Mouse (Mus musculus) heart, embryonic 10.5 days (tissue): ENCODE measurements around the gene Ncoa1. TPM values are rescaled to one million over a fixed set of nuclear protein-coding genes. Genes with fewer than 3 reads are reported as not detected.

ENCODE experiments used
- DNase-seq: peaks from one replicate; pipeline ENCODE4 v3.0.0-alpha.2; 2017; ENCODE audit warnings: low spot score
- H3K27ac ChIP-seq: fragments of 300-500 bp; sonication (generic); 2 replicates; pipeline ENCODE4 v1.5.1; 2016; ENCODE audit warnings: mild to moderate bottlenecking
- H3K27me3 ChIP-seq: fragments of 300-500 bp; sonication (generic); 2 replicates; pipeline ENCODE4 v1.6.1; 2016; ENCODE audit warnings: mild to moderate bottlenecking; ENCODE audit not compliant: poor library complexity, insufficient read depth, severe bottlenecking
- H3K36me3 ChIP-seq: fragments of 300-500 bp; sonication (generic); 2 replicates; pipeline ENCODE4 v1.6.1; 2016; ENCODE audit warnings: mild to moderate bottlenecking, moderate library complexity
- H3K4me1 ChIP-seq: fragments of 300-500 bp; sonication (generic); 2 replicates; pipeline ENCODE4 v1.6.1; 2016; ENCODE audit warnings: mild to moderate bottlenecking
- H3K4me3 ChIP-seq: fragments of 300-500 bp; sonication (generic); 2 replicates; pipeline ENCODE4 v1.5.1; 2016; ENCODE audit warnings: mild to moderate bottlenecking, moderate library complexity
- H3K9me3 ChIP-seq: fragments of 300-500 bp; sonication (generic); 2 replicates; pipeline ENCODE4 v1.6.1; 2016; ENCODE audit warnings: mild to moderate bottlenecking, moderate library complexity
- WGBS: fragments of 180-500 bp; shearing (Covaris S2); methylation state at CpG from one replicate; pipeline ENCODE4 v1.1.7; 2016; 5-methylcytosine and 5-hydroxymethylcytosine counted together
- polyA plus RNA-seq: library from polyadenylated mRNA; unstranded; fragments of >200 nt; fragmentation: Nextera tagmentation; extraction: Ambion mirVana; gene quantifications from 2 replicates; pipeline ENCODE4 v1.2.1, GENCODE M21; 2016

The Ncoa1 gene
- polyA plus RNA-seq, 1 experiment from 2014 or later, result 4.1 TPM

GRCm38 (mm10) chr12:4417626-4418263 lies 59.2 kb downstream of the Ncoa1 start:
- DNase-seq, result no peak
- Histone ChIP-seq H3K36me3 (no peaks in the 10 kb centered on the region), H3K9me3 (no peaks in the 10 kb centered on the region), H3K4me1 (no peaks in the 10 kb centered on the region), H3K4me3 (no peak overlapping the region), H3K27me3 (no peaks in the 10 kb centered on the region), H3K27ac (no peak overlapping the region)
- 85% methylated on average over 3 of the region's 3 CpGs for WGBS

- no peaks in the 10 kb centered on the region for H3K4me1 ChIP-seq
- DNase-seq, result no peak
- H3K9me3 ChIP-seq, result no peaks in the 10 kb centered on the region
- no peak overlapping the region for H3K4me3 ChIP-seq
- H3K36me3 ChIP-seq, result no peaks in the 10 kb centered on the region
- WGBS, result 73% methylated on average over 2 of the region's 2 CpGs
- H3K27ac ChIP-seq, result no peak overlapping the region
- H3K27me3 ChIP-seq, result no peaks in the 10 kb centered on the region
Observed at GRCm38 (mm10) chr12:4407085-4407484, 69.9 kb downstream of the Ncoa1 start.

DNA sequence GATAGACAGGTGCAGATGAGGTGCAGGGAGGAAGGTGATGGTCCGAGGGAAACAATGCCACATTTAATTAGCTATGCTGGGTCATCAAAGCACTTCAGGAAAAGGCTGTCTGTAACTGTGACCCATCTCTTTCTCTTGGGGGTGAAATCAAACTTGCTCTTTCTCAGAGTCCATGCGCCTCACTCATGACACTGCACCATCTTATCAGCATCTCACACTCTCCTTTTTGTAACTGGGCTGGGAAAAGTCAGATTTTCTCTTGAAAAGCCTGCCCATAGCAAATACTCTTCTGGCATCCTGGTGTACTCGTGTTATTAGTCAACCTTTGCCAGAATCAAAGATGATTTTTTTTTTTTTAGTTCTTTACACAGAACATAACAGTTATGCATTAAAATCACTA lies 70.8 kb downstream of the Ncoa1 start:
- H3K27ac ChIP-seq, result no peak overlapping the region
- H3K4me1 ChIP-seq, result no peaks in the 10 kb centered on the region
- WGBS, result 75% methylated on average over 3 of the region's 3 CpGs
- no peaks in the 10 kb centered on the region for H3K36me3 ChIP-seq
- no peak for DNase-seq
- H3K9me3 ChIP-seq, result no peaks in the 10 kb centered on the region
- no peak overlapping the region for H3K4me3 ChIP-seq
- H3K27me3 ChIP-seq, result no peaks in the 10 kb centered on the region

- H3K27ac ChIP-seq, result no peak overlapping the region
- no peaks in the 10 kb centered on the region for H3K4me1 ChIP-seq
- H3K36me3 ChIP-seq, result no peaks in the 10 kb centered on the region
- H3K4me3 ChIP-seq, result no peak overlapping the region
- H3K27me3 ChIP-seq, result no peaks in the 10 kb centered on the region
- no peak for DNase-seq
- 64% methylated on average over 4 of the region's 4 CpGs for WGBS
- H3K9me3 ChIP-seq, result no peaks in the 10 kb centered on the region
Observed at GRCm38 (mm10) chr12:4403206-4403605, 73.8 kb downstream of the Ncoa1 start.

- no peak overlapping the region for H3K27ac ChIP-seq
- no peak for DNase-seq
- 77% methylated on average over 7 of the region's 7 CpGs for WGBS
- H3K9me3 ChIP-seq, result no peaks in the 10 kb centered on the region
- H3K4me3 ChIP-seq, result no peak overlapping the region
- H3K27me3 ChIP-seq, result no peaks in the 10 kb centered on the region
- H3K36me3 ChIP-seq, result no peaks in the 10 kb centered on the region
- peaks cover 3% of the 10 kb centered on the region; the same call in 1 of the 2 replicates for H3K4me1 ChIP-seq
Observed at GRCm38 (mm10) chr12:4396221-4396620, 80.8 kb downstream of the Ncoa1 start.

DNA sequence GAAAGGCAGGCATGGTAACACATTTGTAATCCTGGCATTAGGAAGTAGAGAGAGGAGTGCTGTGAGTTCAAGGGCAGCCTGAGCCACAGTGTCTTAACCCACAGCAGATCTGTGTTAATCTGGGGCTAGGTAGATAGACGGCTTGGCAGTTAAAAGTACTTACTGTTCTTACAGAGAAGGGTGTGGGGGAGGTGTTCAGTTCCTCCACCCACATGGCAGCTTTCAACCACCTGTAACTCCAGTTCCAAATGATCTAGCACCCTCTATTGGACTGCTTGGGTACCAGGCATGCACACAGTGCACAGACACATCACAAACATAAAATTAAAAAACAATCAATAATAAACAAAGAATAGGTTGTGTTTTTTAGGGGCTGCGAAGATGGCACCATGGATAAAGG lies 84.4 kb downstream of the Ncoa1 start:
- H3K27me3 ChIP-seq, result no peaks in the 10 kb centered on the region
- no peak for DNase-seq
- H3K27ac ChIP-seq, result no peak overlapping the region
- 55% methylated on average over 2 of the region's 2 CpGs for WGBS
- H3K9me3 ChIP-seq, result no peaks in the 10 kb centered on the region
- H3K4me1 ChIP-seq, result peaks cover 8% of the 10 kb centered on the region
- no peak overlapping the region for H3K4me3 ChIP-seq
- no peaks in the 10 kb centered on the region for H3K36me3 ChIP-seq

DNA sequence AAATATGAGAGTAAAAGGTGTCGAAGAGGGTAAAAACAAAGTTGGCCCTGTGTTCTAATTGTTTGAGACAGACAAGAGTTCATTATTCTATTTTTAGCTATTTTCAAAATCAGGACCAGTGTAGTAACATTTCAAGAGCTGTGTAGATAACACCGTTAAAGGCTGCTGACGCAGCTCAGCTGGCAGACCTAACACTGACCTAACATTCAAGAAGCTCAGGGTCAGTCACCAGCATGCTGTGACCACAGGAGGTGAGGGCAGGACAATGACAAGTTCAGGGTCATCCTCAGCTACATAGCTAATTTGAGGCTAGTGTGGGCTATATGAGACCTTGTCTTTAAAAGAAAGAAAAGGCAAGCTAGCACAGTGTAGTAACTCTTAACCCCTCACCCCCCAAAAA lies 84.9 kb downstream of the Ncoa1 start:
- no peak overlapping the region for H3K4me3 ChIP-seq
- 40% methylated on average over 3 of the region's 3 CpGs for WGBS
- no peaks in the 10 kb centered on the region for H3K27me3 ChIP-seq
- peaks cover 8% of the 10 kb centered on the region for H3K4me1 ChIP-seq
- H3K36me3 ChIP-seq, result no peaks in the 10 kb centered on the region
- no peaks in the 10 kb centered on the region for H3K9me3 ChIP-seq
- H3K27ac ChIP-seq, result no peak overlapping the region
- DNase-seq, result no peak

DNA sequence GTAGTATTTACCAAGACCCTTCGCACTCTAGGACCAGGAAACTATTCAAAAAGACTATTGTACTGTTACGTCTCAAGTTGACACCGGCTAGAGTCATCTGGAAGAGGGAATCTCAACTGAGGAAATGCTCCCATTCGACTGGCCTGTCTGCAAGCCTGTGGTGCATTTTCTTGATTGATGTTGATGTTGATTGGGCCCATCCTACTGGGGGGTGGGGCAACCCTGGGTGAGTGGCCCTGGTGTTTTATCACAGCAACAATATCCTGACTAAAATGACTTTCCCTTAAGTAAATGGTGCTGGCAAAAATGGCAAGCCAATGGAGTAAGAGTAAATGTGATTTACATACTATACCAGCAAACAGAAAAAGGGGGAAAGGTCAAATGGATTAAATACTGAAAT lies 85.7 kb downstream of the Ncoa1 start:
- no peak for DNase-seq
- Histone ChIP-seq H3K27me3 (no peaks in the 10 kb centered on the region), H3K4me3 (no peak overlapping the region), H3K9me3 (no peaks in the 10 kb centered on the region), H3K36me3 (no peaks in the 10 kb centered on the region), H3K27ac (no peak overlapping the region), H3K4me1 (peaks cover 8% of the 10 kb centered on the region)
- WGBS, result 42% methylated on average over 4 of the region's 4 CpGs

- no peak overlapping the region for H3K27ac ChIP-seq
- H3K36me3 ChIP-seq, result no peaks in the 10 kb centered on the region
- 54% methylated on average over 5 of the region's 5 CpGs for WGBS
- no peak for DNase-seq
- peaks cover 8% of the 10 kb centered on the region for H3K4me1 ChIP-seq
- H3K9me3 ChIP-seq, result no peaks in the 10 kb centered on the region
- H3K27me3 ChIP-seq, result no peaks in the 10 kb centered on the region
- H3K4me3 ChIP-seq, result no peak overlapping the region
Observed at GRCm38 (mm10) chr12:4390721-4391120, 86.3 kb downstream of the Ncoa1 start.

DNA sequence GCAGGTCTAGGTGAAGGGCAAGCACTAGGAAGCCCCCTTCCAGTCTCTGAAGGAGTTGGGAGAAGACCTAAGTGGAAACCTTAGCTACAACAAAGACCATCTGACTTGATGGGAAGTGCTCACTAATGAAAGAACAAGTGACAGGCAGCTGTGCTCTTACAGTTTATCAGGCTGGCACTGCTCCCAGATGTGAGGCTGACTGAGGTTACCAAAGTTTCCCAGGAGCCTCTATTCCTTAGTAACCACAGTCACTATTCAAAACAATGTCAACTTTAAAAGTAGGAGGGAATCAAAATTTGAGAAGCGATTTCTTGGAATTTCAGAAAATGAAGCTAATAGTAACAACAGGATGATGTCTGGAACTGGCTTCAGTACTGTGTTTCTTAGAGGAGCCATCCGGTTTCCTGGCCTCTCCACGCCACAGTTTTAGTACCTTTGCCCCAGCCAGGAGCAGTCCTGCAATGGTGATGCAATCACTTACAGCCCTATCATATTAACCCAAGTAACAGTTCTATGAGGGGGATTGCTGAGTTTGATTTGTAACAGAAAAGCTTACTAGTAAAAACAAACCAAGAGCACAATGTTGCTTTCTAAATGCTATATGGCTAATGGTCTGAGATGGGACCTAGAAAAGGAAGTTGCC lies 90.8 kb downstream of the Ncoa1 start:
- Histone ChIP-seq H3K36me3 (no peaks in the 10 kb centered on the region), H3K4me3 (no peak overlapping the region), H3K9me3 (no peaks in the 10 kb centered on the region), H3K27ac (no peak overlapping the region), H3K4me1 (peaks cover 11% of the 10 kb centered on the region), H3K27me3 (no peaks in the 10 kb centered on the region)
- DNase-seq, result no peak
- 85% methylated on average over 3 of the region's 3 CpGs for WGBS

- Histone ChIP-seq H3K27me3 (no peaks in the 10 kb centered on the region), H3K36me3 (no peaks in the 10 kb centered on the region), H3K27ac (no peak overlapping the region), H3K9me3 (no peaks in the 10 kb centered on the region), H3K4me3 (no peak overlapping the region), H3K4me1 (peaks cover 5% of the 10 kb centered on the region)
- 89% methylated on average over 3 of the region's 3 CpGs for WGBS
- no peak for DNase-seq
Observed at GRCm38 (mm10) chr12:4383061-4383460, 93.9 kb downstream of the Ncoa1 start.

- Histone ChIP-seq H3K36me3 (no peaks in the 10 kb centered on the region), H3K9me3 (no peaks in the 10 kb centered on the region), H3K4me1 (peaks cover 3% of the 10 kb centered on the region; the same call in 1 of the 2 replicates), H3K27me3 (no peaks in the 10 kb centered on the region), H3K4me3 (no peak overlapping the region), H3K27ac (no peak overlapping the region)
- DNase-seq, result no peak
- WGBS, result 43% methylated on average over 7 of the region's 7 CpGs
Observed at GRCm38 (mm10) chr12:4379298-4379957, 97.6 kb downstream of the Ncoa1 start.

DNA sequence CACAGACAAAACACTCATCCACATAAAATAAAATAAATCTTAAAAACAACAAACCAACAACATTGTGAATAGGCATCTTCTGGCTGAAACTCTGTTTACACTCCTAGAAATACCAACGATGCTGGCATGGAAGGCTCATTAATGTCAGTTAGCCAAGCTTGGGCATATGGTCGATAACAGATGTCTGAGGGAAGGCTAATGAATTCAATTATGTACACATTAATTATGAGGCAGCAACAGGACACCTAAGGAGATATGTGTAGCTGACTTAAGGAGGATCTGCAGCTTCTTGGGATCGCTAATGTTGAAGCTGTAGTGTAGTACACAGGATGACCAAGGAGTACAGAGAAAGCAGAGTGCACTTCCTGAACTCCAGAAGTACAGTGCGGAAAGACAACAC lies 100.5 kb downstream of the Ncoa1 start:
- Histone ChIP-seq H3K36me3 (no peaks in the 10 kb centered on the region), H3K4me1 (peaks cover 3% of the 10 kb centered on the region; the same call in 1 of the 2 replicates), H3K9me3 (no peaks in the 10 kb centered on the region), H3K27me3 (no peaks in the 10 kb centered on the region), H3K4me3 (no peak overlapping the region), H3K27ac (no peak overlapping the region)
- WGBS, result 91% methylated on average over 4 of the region's 4 CpGs
- no peak for DNase-seq
